Mouse (Mus musculus) fibroblast of lung, adult 2 months (primary cell): ENCODE data around the gene Sinhcaf.

Experiments
- DNase-seq: peaks from one replicate; pipeline ENCODE4 v3.0.0-alpha.2; 2011; ENCODE audit warnings: low read depth

The Sinhcaf gene

DNA sequence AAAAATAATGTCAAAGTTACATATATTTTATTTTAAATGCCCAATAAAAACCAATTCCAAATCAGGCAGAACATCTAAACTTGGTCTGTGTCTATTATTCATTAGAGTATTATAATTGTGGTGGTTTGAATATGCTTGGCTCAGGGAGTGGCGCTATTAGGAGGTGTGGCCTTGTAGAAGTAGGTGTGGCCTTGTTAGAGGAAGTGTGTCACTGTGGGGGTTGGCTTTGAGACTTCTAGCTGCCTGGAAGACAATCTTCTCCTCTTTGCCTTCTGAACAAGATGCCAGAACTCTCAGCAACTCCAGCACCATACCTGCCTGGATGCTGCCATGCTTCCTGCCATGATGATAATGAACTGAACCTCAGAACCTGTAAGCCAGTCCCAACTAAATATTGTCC, 72.4 kb downstream of the Sinhcaf start:
- no peak for DNase-seq
